ENCODE assay signal across 9 mouse cellular contexts in the genomic region with DNA sequence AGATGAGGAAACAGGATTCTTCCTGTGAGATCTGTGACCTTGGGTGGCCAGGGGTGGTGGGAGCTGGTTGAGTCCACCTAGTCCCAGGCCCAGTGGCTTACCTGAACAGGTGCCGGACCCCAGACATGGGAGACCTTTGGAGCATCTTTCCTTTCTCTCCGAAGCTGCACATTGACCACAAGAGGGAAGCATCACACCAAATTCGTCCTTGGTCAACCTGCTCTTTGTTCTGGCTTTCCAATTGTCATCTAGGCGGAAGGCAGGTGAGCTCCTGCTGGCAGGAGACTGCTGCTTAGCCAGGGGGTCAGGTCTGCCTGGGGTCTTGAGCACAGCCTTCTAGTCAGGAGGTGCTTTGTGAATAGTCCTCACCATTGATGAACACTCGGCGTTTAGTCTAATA.
DNase-seq lines count a peak whose midpoint lies in the region; ATAC-seq lines count a peak whose summit lies in the region.
"Had no signal": no experiment of that assay in that cellular context is flagged by ENCODE, and none has a peak within 500 bp of the region (broad histone marks: within the 10 kb centered on the region; RNA-seq: fewer than 3 reads in every experiment).

No protein-coding gene starts in this region.

- 56% methylated on average over 6 of the region's 6 CpGs for WGBS in kidney, embryonic 15.5 days
- WGBS in large intestine, adult 2 months, result 41% methylated on average over 6 of the region's 6 CpGs
- 45% methylated on average over 6 of the region's 6 CpGs for WGBS in heart, embryonic 10.5 days

- ATAC-seq in kidney, embryonic 15.5 days (replicated peaks; ENCODE audit: low FRiP score), result no peak
- no peak for ATAC-seq in megakaryocyte-erythroid progenitor cell, adult 5-6 weeks (replicated peaks; ENCODE audit: low FRiP score, low TSS enrichment, poor library complexity, severe bottlenecking)
- ATAC-seq in erythroblast, adult 5-6 weeks (replicated peaks; ENCODE audit: low FRiP score, poor library complexity, severe bottlenecking), result no peak

- peak; percentile 12 for DNase-seq in kidney, adult 18-20 months
- DNase-seq in 416B (ENCODE audit: low read depth) (peak; percentile 22), R1 (ENCODE audit: low read depth, low spot score) (peak; percentile 64)
- peak; percentile 24 for DNase-seq in large intestine, adult 2 months (ENCODE audit: low read depth, low spot score)
- no peak for DNase-seq in heart, embryonic 10.5 days (ENCODE audit: low spot score)

- H3K9ac ChIP-seq in kidney, embryonic 15.5 days, result no peak overlapping the region

- no peak overlapping the region for H3K27ac ChIP-seq in kidney, embryonic 15.5 days
- no peak overlapping the region for H3K27ac ChIP-seq in heart, embryonic 10.5 days

- no peak overlapping the region for H3K4me2 ChIP-seq in kidney, embryonic 15.5 days

- no peak overlapping the region for H3K4me3 ChIP-seq in kidney, embryonic 15.5 days (replicated peaks)
- H3K4me3 ChIP-seq in heart, embryonic 10.5 days, result no peak overlapping the region
- H3K4me3 ChIP-seq: myocyte had no signal

- 0 out of 2 replicates have a peak, but pooled peaks cover 3% of the 10 kb centered on the region for H3K4me1 ChIP-seq in kidney, embryonic 15.5 days
- 0 out of 2 replicates have a peak, but pooled peaks cover 4% of the 10 kb centered on the region for H3K4me1 ChIP-seq in heart, embryonic 10.5 days

- H3K27me3 ChIP-seq in kidney, embryonic 15.5 days, result no peaks in the 10 kb centered on the region
- H3K27me3 ChIP-seq in heart, embryonic 10.5 days (ENCODE audit: insufficient read depth, poor library complexity, severe bottlenecking), result no peaks in the 10 kb centered on the region

- no peaks in the 10 kb centered on the region for H3K9me3 ChIP-seq in kidney, embryonic 15.5 days (replicated peaks)
- no peaks in the 10 kb centered on the region for H3K9me3 ChIP-seq in heart, embryonic 10.5 days

- no peaks in the 10 kb centered on the region for H3K36me3 ChIP-seq in kidney, embryonic 15.5 days
- no peaks in the 10 kb centered on the region for H3K36me3 ChIP-seq in heart, embryonic 10.5 days
